Mouse (Mus musculus) midbrain, embryonic 16.5 days (tissue): Measurements from ENCODE around the gene Slc16a7. TPM values are rescaled to one million over a fixed set of nuclear protein-coding genes. Genes with fewer than 3 reads are reported as not detected.

ENCODE experiments used
- ATAC-seq: fragments of 200-750 bp; cut with Nextera tagmentation; 2 replicates; pipeline ENCODE4 v1.8.0; 2017; ENCODE audit warnings: moderate TSS enrichment
- H3K27ac ChIP-seq: fragments of 300-500 bp; sonication (generic); 2 replicates; pipeline ENCODE4 v1.5.1; 2014; ENCODE audit warnings: mild to moderate bottlenecking, low read length, mixed read lengths
- H3K27me3 ChIP-seq: fragments of 300-500 bp; sonication (generic); 2 replicates; pipeline ENCODE4 v1.6.1; 2014; ENCODE audit warnings: low read depth, low read length, mixed read lengths; ENCODE audit not compliant: control insufficient read depth, insufficient read depth
- H3K36me3 ChIP-seq: fragments of 300-500 bp; sonication (generic); 2 replicates; pipeline ENCODE4 v1.6.1; 2014; ENCODE audit warnings: mild to moderate bottlenecking, low read length, moderate library complexity, mixed read lengths; ENCODE audit not compliant: control insufficient read depth, insufficient read depth
- H3K4me1 ChIP-seq: fragments of 300-500 bp; sonication (generic); 2 replicates; pipeline ENCODE4 v1.6.1; 2014; ENCODE audit warnings: mild to moderate bottlenecking, low read length, mixed read lengths; ENCODE audit not compliant: control insufficient read depth, insufficient read depth
- H3K4me2 ChIP-seq: fragments of 300-500 bp; sonication (generic); 2 replicates; pipeline ENCODE4 v1.6.1; 2014; ENCODE audit warnings: mild to moderate bottlenecking, low read length, mixed read lengths
- H3K4me3 ChIP-seq: fragments of 300-500 bp; sonication (generic); 2 replicates; pipeline ENCODE4 v1.5.1; 2014; ENCODE audit warnings: low read depth, mild to moderate bottlenecking, low read length, moderate library complexity, mixed read lengths
- H3K9ac ChIP-seq: fragments of 300-500 bp; sonication (generic); 2 replicates; pipeline ENCODE4 v1.6.1; 2014; ENCODE audit warnings: low read depth, low read length, mixed read lengths
- H3K9me3 ChIP-seq: fragments of 300-500 bp; sonication (generic); replicated peaks from 2 replicates; pipeline ENCODE4 v1.6.1; 2014; ENCODE audit warnings: mild to moderate bottlenecking, low read length, mixed read lengths; ENCODE audit not compliant: control insufficient read depth, poor library complexity, severe bottlenecking
- WGBS: fragments of 180-500 bp; shearing (Covaris S2); extraction: QIAGEN DNeasy Blood & Tissue Kit; methylation state at CpG from one replicate; pipeline ENCODE4 v1.1.7; 2014; 5-methylcytosine and 5-hydroxymethylcytosine counted together
- polyA plus RNA-seq: library from polyadenylated mRNA; unstranded; fragments of >200 nt; fragmentation: Nextera tagmentation; extraction: Ambion mirVana; gene quantifications from 2 replicates; pipeline ENCODE4 v1.2.1, GENCODE M21; 2015

The Slc16a7 gene
- polyA plus RNA-seq, 1 experiment from 2014 or later = 8.8 TPM

DNA sequence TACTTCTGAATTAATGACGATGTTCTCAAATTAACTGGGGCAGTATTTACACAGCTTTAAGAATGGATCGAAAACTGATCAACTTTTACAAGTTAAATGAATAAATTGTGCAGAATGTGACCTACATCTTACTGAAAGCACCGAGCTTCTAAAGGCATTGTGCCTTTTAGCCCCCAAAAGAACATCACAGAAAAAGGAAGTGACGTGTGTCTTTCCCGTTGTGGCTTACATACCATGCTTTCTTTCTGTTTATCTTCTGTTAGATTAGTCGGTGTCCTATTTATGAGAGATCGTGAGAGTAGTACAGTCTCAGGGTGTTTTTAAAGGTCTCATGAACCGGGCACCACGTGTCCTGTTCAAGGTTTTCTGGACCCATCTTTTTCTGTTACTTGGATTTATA lies 98.9 kb downstream of the Slc16a7 start:
- Histone ChIP-seq H3K4me3 (no peak overlapping the region), H3K27ac (no peak overlapping the region), H3K27me3 (no peaks in the 10 kb centered on the region), H3K36me3 (no peaks in the 10 kb centered on the region), H3K9ac (no peak overlapping the region), H3K4me2 (no peak overlapping the region), H3K4me1 (0 out of 2 replicates have a peak, but pooled peaks cover 2% of the 10 kb centered on the region), H3K9me3 (no peaks in the 10 kb centered on the region)
- 87% methylated on average over 9 of the region's 9 CpGs for WGBS
- ATAC-seq = no peak

- H3K36me3 ChIP-seq = no peaks in the 10 kb centered on the region
- 0 out of 2 replicates have a peak, but pooled peaks cover 2% of the 10 kb centered on the region for H3K4me1 ChIP-seq
- no peaks in the 10 kb centered on the region for H3K27me3 ChIP-seq
- WGBS = 64% methylated on average over 6 of the region's 6 CpGs
- H3K9ac ChIP-seq = no peak overlapping the region
- H3K27ac ChIP-seq = no peak overlapping the region
- no peak for ATAC-seq
- no peaks in the 10 kb centered on the region for H3K9me3 ChIP-seq
- no peak overlapping the region for H3K4me3 ChIP-seq
- no peak overlapping the region for H3K4me2 ChIP-seq
These were observed 100.7 kb downstream of the Slc16a7 start for GRCm38 (mm10) chr10:125288560-125288959.

- Histone ChIP-seq H3K4me3 (no peak overlapping the region), H3K9ac (no peak overlapping the region), H3K27ac (no peak overlapping the region), H3K9me3 (no peaks in the 10 kb centered on the region), H3K36me3 (no peaks in the 10 kb centered on the region), H3K4me1 (0 out of 2 replicates have a peak, but pooled peaks cover 2% of the 10 kb centered on the region), H3K27me3 (no peaks in the 10 kb centered on the region), H3K4me2 (no peak overlapping the region)
- no peak for ATAC-seq
- WGBS = 83% methylated on average over 5 of the region's 5 CpGs
These were observed 103.9 kb downstream of the Slc16a7 start for GRCm38 (mm10) chr10:125285386-125285785.

DNA sequence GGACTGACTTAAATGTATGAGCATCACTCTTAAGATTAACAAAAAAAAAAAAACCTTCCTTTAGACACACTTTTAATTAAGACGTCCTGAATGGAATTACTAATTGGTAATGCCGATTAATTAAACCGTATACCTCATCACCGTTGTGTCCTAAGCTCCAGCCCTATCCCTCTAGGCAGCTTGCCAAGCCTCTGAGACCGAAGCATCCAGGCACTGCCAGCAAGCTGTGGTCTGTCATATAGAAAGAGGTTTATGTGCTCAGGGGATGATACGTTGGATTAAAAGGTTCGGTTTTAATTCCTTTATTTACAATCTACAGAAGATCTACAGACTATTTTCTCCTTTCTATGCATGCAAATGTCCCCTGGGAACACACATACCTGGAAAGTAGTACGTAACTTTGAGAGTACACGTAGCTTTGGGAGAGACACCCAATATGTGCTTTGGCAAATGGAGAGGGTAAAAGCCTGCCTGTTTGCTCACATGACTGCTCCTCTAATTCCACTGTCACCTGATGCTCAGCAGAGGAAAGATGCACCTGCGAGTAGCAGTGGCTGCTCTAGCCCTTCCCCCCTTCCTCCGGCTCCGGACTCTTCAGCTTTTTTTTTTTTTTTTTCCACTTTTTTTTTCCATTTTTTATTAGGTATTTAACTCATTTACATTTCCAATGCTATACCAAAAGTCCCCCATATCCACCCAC lies 114.0 kb downstream of the Slc16a7 start:
- Histone ChIP-seq H3K4me3 (no peak overlapping the region), H3K27ac (no peak overlapping the region), H3K9ac (no peak overlapping the region), H3K4me2 (no peak overlapping the region), H3K9me3 (no peaks in the 10 kb centered on the region), H3K36me3 (no peaks in the 10 kb centered on the region), H3K4me1 (no peaks in the 10 kb centered on the region), H3K27me3 (no peaks in the 10 kb centered on the region)
- no peak for ATAC-seq
- 52% methylated on average over 12 of the region's 12 CpGs for WGBS

DNA sequence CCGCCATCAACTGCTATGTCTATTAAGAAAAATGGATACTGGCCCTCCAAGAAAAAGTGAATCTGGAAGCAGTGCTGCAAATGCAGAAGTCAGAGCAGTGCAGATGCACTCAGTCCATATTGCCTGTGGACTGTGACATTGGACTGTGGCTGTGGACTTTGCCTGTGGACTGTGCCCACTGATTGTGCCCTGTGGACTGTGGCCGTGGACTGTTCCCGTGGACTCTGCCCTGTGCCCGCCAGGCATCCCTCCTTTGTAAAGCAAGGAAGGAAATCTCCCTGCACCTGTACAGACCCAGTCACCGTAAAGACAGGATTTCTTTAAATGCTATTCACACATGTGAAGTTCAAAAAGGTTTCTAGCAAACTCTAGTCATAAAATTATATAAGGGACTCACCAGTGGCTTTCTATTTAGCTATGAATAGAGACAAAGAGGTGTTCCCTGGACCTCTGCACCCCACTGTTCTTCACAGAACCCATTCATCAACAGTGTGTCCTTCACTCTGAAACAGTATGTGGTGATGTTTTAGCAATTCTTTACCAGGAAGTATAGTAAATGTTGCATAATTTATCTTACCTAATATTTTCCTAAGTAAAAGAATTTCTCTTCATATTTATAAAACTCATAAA lies 114.6 kb downstream of the Slc16a7 start:
- ATAC-seq = no peak

GRCm38 (mm10) chr10:125273759-125274158 lies 115.5 kb downstream of the Slc16a7 start:
- no peak for ATAC-seq
- Histone ChIP-seq H3K27me3 (no peaks in the 10 kb centered on the region), H3K9me3 (no peaks in the 10 kb centered on the region), H3K4me1 (no peaks in the 10 kb centered on the region), H3K27ac (no peak overlapping the region), H3K36me3 (no peaks in the 10 kb centered on the region), H3K4me2 (no peak overlapping the region), H3K9ac (no peak overlapping the region), H3K4me3 (no peak overlapping the region)
- WGBS = 47% methylated on average over 7 of the region's 7 CpGs

More for the DNA sequence above, 114.6 kb downstream of the Slc16a7 start:
- no peaks in the 10 kb centered on the region for H3K4me1 ChIP-seq
- WGBS = 73% methylated on average over 5 of the region's 5 CpGs
- H3K36me3 ChIP-seq = no peaks in the 10 kb centered on the region
- no peaks in the 10 kb centered on the region for H3K9me3 ChIP-seq
- H3K9ac ChIP-seq = no peak overlapping the region
- H3K4me2 ChIP-seq = no peak overlapping the region
- no peak overlapping the region for H3K4me3 ChIP-seq
- H3K27ac ChIP-seq = no peak overlapping the region
- no peaks in the 10 kb centered on the region for H3K27me3 ChIP-seq

DNA sequence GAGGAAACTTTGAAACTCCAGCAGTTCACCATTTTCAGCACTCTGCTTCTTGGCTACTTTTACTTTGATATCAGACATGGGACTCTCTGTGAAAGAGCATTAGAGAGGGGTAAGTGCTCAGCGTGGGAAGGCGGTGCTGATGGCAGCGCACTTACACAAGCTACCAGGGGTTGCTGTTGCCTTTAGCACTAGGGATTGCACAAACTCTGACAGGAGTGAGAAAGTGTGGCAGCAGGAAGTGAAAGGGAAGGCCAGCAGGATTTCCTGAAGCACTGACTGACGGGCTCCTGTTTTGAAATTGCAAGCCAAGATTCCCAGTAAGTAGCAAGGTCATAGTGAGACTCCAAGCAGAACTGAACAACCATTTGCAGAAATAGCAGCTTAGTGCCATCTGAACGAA lies 117.8 kb downstream of the Slc16a7 start:
- WGBS = 83% methylated on average over 5 of the region's 5 CpGs
- Histone ChIP-seq H3K9me3 (no peaks in the 10 kb centered on the region), H3K27me3 (no peaks in the 10 kb centered on the region), H3K9ac (no peak overlapping the region), H3K4me3 (no peak overlapping the region), H3K4me2 (no peak overlapping the region), H3K4me1 (no peaks in the 10 kb centered on the region), H3K27ac (no peak overlapping the region), H3K36me3 (no peaks in the 10 kb centered on the region)
- ATAC-seq = no peak

DNA sequence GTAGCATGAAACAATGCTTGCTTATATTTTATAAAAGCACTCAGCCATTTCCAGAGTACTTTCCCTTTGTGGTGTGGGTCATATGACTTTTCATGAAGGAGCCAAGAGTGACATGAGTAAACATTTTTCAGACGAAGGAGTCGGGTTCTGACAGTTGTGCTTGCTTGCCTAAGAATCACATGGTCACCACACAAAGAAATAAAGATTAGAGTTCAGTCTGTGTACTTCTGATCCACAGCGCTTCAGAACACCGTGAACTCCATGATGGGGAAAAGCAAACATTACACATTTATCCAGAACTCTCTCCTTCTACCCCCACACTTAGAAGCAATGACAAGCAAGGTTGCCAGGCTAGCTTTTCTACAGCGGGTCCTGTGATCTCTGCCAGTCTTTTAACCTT lies 119.0 kb downstream of the Slc16a7 start:
- H3K27me3 ChIP-seq = no peaks in the 10 kb centered on the region
- no peaks in the 10 kb centered on the region for H3K4me1 ChIP-seq
- H3K4me2 ChIP-seq = no peak overlapping the region
- no peak overlapping the region for H3K27ac ChIP-seq
- H3K36me3 ChIP-seq = no peaks in the 10 kb centered on the region
- no peaks in the 10 kb centered on the region for H3K9me3 ChIP-seq
- no peak overlapping the region for H3K9ac ChIP-seq
- WGBS = 74% methylated on average over 5 of the region's 5 CpGs
- H3K4me3 ChIP-seq = no peak overlapping the region
- ATAC-seq = no peak

GRCm38 (mm10) chr10:125266322-125266721 lies 122.9 kb downstream of the Slc16a7 start:
- Histone ChIP-seq H3K4me1 (no peaks in the 10 kb centered on the region), H3K27ac (no peak overlapping the region), H3K4me2 (no peak overlapping the region), H3K27me3 (no peaks in the 10 kb centered on the region), H3K36me3 (no peaks in the 10 kb centered on the region), H3K9ac (no peak overlapping the region), H3K4me3 (no peak overlapping the region), H3K9me3 (no peaks in the 10 kb centered on the region)
- ATAC-seq = no peak
- 74% methylated on average over 4 of the region's 4 CpGs for WGBS
